Mouse (Mus musculus) adrenal gland (tissue): Measurements from ENCODE around the gene Vmn1r179.
"Not testable (repeated sequence)": the region's sequence is repeated elsewhere in the genome, so short reads cannot be mapped to it uniquely, and the experiment has no call there.

Experiments used
- intact Hi-C: fragments of 180-260 bp; cut with DNase I; formaldehyde crosslinking; loops from one replicate; pipeline ENCODE4 v1.15.1; 2025
- long read RNA-seq, 2 experiments: library from polyadenylated mRNA; unstranded; transcript quantifications; one replicate each; pipeline ENCODE4 v2.0.0; 2020; ENCODE audit warnings: borderline replicate concordance in 1 of 2; ENCODE audit not compliant: insufficient replicate concordance in 1 of 2

Gene Vmn1r179
- long read RNA-seq, experiment 1, result 0 reads
- long read RNA-seq, experiment 2, result 0 reads

DNA sequence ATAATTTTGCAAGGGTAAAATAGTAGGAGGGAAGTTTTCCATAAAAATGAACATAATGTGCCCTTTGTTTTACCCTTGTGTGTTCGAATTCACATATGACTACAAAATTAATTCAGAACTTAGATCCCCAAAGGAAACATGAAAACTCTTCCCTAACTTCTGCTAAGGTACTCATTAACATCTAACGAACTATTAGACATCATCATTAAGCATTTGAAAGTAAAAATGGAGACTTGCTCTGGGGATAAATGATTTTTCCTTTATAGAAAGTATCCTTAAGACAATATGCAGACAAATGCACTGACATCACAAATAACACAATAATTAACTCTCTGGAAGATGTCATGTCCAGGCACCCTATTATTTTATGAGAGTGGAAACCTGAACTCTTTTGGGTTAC is at the start of gene Vmn1r179:
Gene Vmn1r179 (plus strand): TSS at position 301 of the 400 bp plus-strand sequence.
- intact Hi-C loops, result no loop called here

GRCm38 (mm10) chr7:23891709-23892108 is 35.1 kb upstream of the Vmn1r179 start, which contains the start of gene Vmn1r178:
TSS of gene Vmn1r178 (plus strand) at chr7:23892009.
- intact Hi-C loops, result no loop called here

GRCm38 (mm10) chr7:23950332-23950731 is 23.6 kb downstream of the Vmn1r179 start, which contains the start of gene Vmn1r180:
TSS of gene Vmn1r180 (plus strand) at chr7:23950632.
- intact Hi-C loops, result no loop called here

- intact Hi-C loops, result loop anchor here (5.0 to 10.0 kb wide), 3 partner anchors 237 to 439 kb away; no protein-coding TSS in a partner anchor
These were observed 41.3 kb downstream of the Vmn1r179 start for GRCm38 (mm10) chr7:23968044-23968443.

DNA sequence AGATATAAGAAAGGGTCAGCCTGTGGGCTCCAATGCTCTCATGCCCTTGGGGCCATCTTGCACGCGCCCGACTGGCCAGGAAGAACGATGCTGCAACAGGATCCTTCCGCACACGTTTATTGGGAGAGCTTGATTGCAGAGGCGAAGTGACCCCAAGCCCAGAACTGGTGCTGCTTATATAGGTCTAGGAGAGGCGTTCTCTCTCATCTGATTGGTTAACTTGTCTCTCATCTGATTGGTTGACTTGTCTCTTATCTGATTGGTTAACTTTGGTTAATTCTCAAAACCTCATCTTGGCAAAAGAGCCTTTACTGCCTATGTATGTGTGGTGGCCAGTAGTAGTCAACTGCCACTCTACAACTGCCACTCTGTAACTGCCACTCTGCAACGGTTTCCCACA is 47.5 kb downstream of the Vmn1r179 start, which contains the start of gene Vmn1r181:
Gene Vmn1r181 (plus strand): TSS at position 301 of the 400 bp plus-strand sequence.
- intact Hi-C loops, result not testable (repeated sequence)
